Mouse (Mus musculus) cerebellum, postnatal 10 days (tissue): ENCODE results near the gene Ppox.
"Not testable (repeated sequence)": the region's sequence is repeated elsewhere in the genome, so short reads cannot be mapped to it uniquely, and the experiment has no call there.

Experiments used
- DNase-seq, 2 experiments: peaks; one replicate each; pipeline ENCODE4 v3.0.0; 2021; ENCODE audit warnings: mixed read lengths in 2 of 2

Gene Ppox

GRCm38 (mm10) chr1:171241952-171242351, 39.0 kb downstream of the Ppox start:
- DNase-seq: not testable (repeated sequence)

DNA sequence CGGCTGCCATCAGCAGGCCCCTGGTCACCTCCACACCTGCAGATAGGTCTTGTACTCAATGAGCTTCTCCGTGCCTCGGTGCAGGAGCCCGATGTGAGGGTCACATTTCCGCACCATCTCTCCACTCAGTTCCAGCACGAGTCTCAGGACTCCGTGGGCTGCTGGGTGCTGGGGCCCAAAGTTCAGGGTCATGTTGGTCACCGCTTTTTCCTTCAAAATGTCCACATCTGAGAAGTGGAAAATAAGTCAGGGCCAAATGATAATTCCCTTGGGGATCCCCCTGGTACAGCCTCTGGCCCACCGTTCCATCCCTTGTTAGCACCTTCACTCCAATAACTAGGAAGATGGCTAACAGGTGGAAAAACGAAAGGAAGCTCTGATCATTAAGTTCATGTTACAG, 40.1 kb downstream of the Ppox start:
- no peak for DNase-seq

DNA sequence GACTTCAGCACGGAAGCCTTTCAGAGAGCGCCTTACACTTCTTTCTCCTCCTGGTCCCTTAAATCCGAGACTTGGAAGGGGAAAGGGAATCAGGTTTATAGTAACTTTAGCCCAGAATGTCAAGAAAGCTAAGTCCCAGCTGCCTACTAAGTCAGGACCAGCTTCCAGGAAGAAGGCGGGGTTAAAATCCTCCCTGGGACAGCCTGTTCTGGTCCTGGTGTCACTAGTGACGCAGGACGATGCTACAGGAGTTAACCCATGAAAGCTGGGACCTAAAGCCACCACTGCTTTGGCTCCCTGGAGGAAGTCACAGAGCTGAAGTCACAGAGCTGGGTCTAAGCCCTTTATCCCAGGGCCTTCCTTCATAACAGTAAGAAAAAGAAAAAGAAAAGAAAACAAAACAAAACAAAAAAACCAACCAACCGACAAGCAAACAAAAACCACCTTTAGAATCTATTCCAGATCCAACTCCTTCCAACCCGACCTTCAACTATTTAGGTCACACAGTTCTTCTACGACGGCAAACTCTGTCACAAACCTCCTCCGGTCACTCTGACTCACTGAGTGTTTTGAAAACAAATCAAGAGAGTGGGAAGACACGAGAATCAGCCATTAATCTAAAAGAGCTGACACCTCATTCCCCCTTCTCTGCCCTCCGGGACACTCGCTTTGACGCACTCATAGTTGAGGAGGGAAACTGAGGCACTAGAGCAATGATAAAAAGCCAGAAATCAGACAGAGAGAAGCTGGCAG, 40.8 kb downstream of the Ppox start:
- no peak for DNase-seq

GRCm38 (mm10) chr1:171238463-171238862, 42.5 kb downstream of the Ppox start:
- peak; percentile 71 to 75 for DNase-seq

- DNase-seq: no peak
These were observed 43.5 kb downstream of the Ppox start for GRCm38 (mm10) chr1:171237438-171237837.

DNA sequence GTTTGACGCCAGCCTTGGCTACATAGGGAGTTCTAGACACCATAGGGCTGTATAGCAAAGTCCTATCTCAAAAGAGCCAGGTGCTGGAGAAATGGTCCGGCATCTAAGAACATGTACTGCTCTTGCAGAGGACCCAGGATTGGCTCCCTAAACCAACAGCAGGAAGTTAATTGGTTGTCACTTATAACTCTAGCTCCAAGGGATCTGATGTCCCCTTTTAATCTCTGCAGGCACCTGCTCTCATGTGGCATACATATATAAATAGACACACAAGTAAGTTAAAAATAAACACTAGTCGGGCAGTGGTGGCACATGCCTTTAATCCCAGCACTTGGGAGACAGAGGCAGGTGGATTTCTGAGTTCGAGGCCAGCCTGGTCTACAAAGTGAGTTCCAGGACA, 45.2 kb downstream of the Ppox start:
- DNase-seq: no peak

- DNase-seq: no peak
These were observed 46.4 kb downstream of the Ppox start for GRCm38 (mm10) chr1:171234538-171234937.

DNA sequence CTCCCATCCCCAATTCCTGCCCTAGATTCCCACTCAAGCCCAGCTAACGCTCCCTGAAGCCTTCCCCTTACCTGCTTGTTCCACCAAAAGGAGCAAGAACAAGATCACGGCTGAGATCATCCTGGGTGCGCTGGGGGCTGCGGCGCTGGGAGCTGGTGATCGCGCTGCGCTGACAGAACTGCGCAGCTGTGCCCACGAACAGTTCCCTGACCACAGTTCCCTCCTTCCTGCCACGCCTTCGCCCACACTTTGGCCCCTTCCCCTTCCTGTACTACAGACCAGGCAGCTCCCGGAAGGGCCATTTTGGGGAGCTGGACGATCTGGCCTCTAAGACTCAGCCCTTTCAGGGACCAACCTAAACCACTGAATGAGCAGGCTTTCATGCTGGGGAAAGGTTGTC, 46.9 kb downstream of the Ppox start, which contains the start of gene Fcer1g:
Fcer1g (minus strand) TSS at position 240 of the 400 bp plus-strand sequence.
- no peak for DNase-seq

- DNase-seq: no peak
These were observed 47.9 kb downstream of the Ppox start for GRCm38 (mm10) chr1:171232800-171233730.

DNA sequence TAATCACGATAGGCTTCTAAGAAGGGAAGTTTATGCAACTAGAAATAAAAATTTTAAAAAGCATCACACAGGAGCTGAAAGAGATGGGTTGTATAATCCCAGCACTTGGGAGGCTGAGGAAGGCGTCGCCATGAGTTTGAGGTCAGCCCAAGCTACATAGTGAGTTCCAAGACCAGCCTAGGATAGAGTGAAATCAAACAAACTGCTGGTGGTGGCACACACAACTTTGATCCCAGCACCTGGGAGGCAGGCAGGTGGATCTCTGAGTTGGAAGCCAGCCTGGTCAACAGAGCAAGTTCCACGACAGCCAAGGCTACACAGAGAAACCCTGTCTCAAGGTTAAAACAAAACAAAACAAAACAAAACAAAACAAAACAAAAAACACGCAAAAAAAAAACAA, 48.6 kb downstream of the Ppox start:
- DNase-seq: no peak

- no peak for DNase-seq
These were observed 49.1 kb downstream of the Ppox start for GRCm38 (mm10) chr1:171231844-171232243.

GRCm38 (mm10) chr1:171230215-171230614, 50.8 kb downstream of the Ppox start:
- DNase-seq: no peak

GRCm38 (mm10) chr1:171229750-171230149, 51.2 kb downstream of the Ppox start:
- no peak for DNase-seq

DNA sequence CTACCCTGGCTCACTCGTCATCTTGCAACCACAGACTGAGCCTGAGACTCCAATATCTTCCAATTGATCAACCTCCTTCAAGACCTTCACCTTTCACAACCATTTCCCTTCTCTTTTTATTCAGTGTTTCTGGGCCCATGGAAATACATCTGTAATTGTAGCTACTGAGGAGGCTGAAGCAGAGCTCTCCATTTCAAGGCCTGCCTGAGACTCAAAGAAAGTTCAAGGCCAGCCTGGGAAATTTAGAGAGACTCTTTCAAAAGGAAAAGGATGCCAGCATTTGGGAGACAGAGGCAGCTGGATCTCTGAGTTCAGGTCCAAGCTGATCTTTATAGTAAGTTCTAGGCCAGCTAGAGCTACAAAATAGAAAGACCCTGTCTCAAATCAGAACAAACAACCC, 53.1 kb downstream of the Ppox start:
- DNase-seq: no peak

DNA sequence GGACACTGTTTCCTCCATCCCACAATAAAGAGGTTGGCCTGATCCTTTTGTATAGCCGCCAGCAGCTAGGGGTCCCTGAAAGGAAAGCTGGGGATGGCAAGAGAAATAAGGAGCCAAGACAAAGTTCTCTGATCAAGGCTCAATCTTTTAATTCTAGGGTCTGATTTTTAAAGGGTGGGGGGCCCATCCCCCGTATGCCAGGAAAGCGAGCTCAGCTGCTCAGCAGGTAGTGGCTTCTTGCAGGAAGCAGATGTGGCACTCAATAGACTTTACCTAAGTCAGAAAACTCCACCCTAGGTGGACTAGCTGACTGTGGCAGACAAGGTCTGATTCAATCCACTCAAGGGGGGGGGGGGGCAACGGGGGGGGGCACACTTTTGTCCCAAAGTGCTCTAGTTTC, 54.2 kb downstream of the Ppox start:
- DNase-seq: no peak
